Mouse (Mus musculus): ENCODE results near the gene Ang6.
"Not testable (repeated sequence)": the region's sequence is repeated elsewhere in the genome, so short reads cannot be mapped to it uniquely, and the experiment has no call there.

DNA sequence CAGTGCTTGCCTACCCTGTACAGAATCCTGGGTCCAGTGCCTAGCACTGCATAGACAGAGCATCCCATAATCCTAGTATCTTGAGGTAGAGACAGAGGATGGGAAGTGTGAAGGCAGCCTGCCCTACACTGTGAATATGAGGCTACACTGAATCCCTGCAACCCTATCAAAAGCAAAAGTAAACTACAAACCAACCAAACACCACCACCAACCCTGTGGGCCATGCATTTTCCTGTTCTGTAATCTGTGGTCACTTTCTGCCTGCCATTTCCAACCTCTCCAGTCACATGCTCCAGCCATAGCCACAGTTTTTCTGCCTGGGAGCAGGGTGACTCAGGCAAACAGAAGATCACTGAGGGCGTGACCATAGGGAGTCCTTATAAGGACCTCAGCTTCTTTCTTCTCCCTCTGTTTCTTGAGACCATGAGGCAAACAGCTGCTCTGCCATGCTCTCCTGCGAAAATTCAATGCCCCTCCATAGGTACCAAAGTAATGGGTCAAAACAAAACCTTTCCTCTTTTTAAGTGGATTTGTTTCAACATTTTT lies 3.5 kb downstream of the Ang6 start:
- not testable (repeated sequence) for TF ChIP-seq CTCF (conservative IDR thresholded peaks at IDR 0.05; ENCODE audit: low read length); POU5F1 (IDR thresholded peaks at IDR 0.05; ENCODE audit: borderline replicate concordance, low read length)

Measured in E14TG2a.4 (cell line).